Mouse (Mus musculus): ENCODE data around the gene Sod2. TPM values are rescaled to one million over a fixed set of nuclear protein-coding genes. Genes with fewer than 3 reads are reported as not detected.
A peak's percentile ranks its signal among the peaks of the same experiment; 100 is the strongest.
"Not testable (repeated sequence)": the region's sequence is repeated elsewhere in the genome, so short reads cannot be mapped to it uniquely, and the experiment has no call there.

Sod2 gene
- polyA plus RNA-seq (2015; fragmentation: Nextera tagmentation; extraction: Ambion mirVana) = 176 and 186 TPM in 2 replicates

- H3K27ac ChIP-seq (replicated peaks) = peak within 1 kb of the TSS; percentile 94
- not testable (repeated sequence) for H3K27me3 ChIP-seq (ENCODE audit: control insufficient read depth, insufficient read depth, low read length); H3K36me3 ChIP-seq (ENCODE audit: control insufficient read depth, insufficient read depth, low read length); H3K4me1 ChIP-seq (replicated peaks; ENCODE audit: control insufficient read depth, insufficient read depth); H3K9me3 ChIP-seq (ENCODE audit: control insufficient read depth, low read length); ATAC-seq (ENCODE audit: low FRiP score, low TSS enrichment); DNase-seq (ENCODE audit: low spot score)
- peak within 1 kb of the TSS; percentile 79 for H3K4me3 ChIP-seq (ENCODE audit: low read depth, low read length)
- H3K9ac ChIP-seq (ENCODE audit: low read length) = peak within 1 kb of the TSS; percentile 77
- H3K4me2 ChIP-seq (replicated peaks; ENCODE audit: low read depth) = peak within 1 kb of the TSS; percentile 72
- WGBS = 98% methylated on average over 2 of the region's 2 CpGs
Measured at GRCm38 (mm10) chr17:13006546-13006945, at the start of gene Sod2. Sod2 (plus strand) TSS chr17:13006846.

GRCm38 (mm10) chr17:12959377-12959776 lies 47.3 kb upstream of the Sod2 start:
- not testable (repeated sequence) for H3K9me3 ChIP-seq (ENCODE audit: control insufficient read depth, low read length); DNase-seq (ENCODE audit: low spot score); H3K4me1 ChIP-seq (replicated peaks; ENCODE audit: control insufficient read depth, insufficient read depth); H3K27ac ChIP-seq (replicated peaks); H3K9ac ChIP-seq (ENCODE audit: low read length); H3K36me3 ChIP-seq (ENCODE audit: control insufficient read depth, insufficient read depth, low read length); H3K27me3 ChIP-seq (ENCODE audit: control insufficient read depth, insufficient read depth, low read length); ATAC-seq (ENCODE audit: low FRiP score, low TSS enrichment); H3K4me3 ChIP-seq (ENCODE audit: low read depth, low read length); H3K4me2 ChIP-seq (replicated peaks; ENCODE audit: low read depth)
- 29% methylated on average over 1 of the region's 2 CpGs for WGBS

GRCm38 (mm10) chr17:12960331-12960873 lies 46.2 kb upstream of the Sod2 start, which contains the start of gene Acat2:
Acat2 (minus strand) TSS chr17:12960747.
- peak; percentile 94 for DNase-seq (ENCODE audit: low spot score)
- peak within 1 kb of the TSS; percentile 69 for H3K4me2 ChIP-seq (replicated peaks; ENCODE audit: low read depth)
- under 1% methylated on average over 40 of the region's 42 CpGs for WGBS
- no peaks in the 10 kb centered on the region for H3K9me3 ChIP-seq (ENCODE audit: control insufficient read depth, low read length)
- no peaks in the 10 kb centered on the region for H3K27me3 ChIP-seq (ENCODE audit: control insufficient read depth, insufficient read depth, low read length)
- ATAC-seq (ENCODE audit: low FRiP score, low TSS enrichment) = peak; percentile 98
- no peaks in the 10 kb centered on the region for H3K36me3 ChIP-seq (ENCODE audit: control insufficient read depth, insufficient read depth, low read length)
- H3K9ac ChIP-seq (ENCODE audit: low read length) = peak within 1 kb of the TSS; percentile 64
- H3K4me1 ChIP-seq (replicated peaks; ENCODE audit: control insufficient read depth, insufficient read depth) = no peaks in the 10 kb centered on the region
- peak within 1 kb of the TSS; percentile 72 for H3K4me3 ChIP-seq (ENCODE audit: low read depth, low read length)
- peak within 1 kb of the TSS; percentile 81 for H3K27ac ChIP-seq (replicated peaks)
- TF ChIP-seq EP300 (optimal IDR thresholded peaks at IDR 0.05) (no peak), CTCF (IDR thresholded peaks at IDR 0.05; ENCODE audit: low read depth) (no peak)

GRCm38 (mm10) chr17:12963476-12963875 lies 43.2 kb upstream of the Sod2 start:
- Histone ChIP-seq H3K4me1 (replicated peaks; ENCODE audit: control insufficient read depth, insufficient read depth) (no peaks in the 10 kb centered on the region), H3K27me3 (ENCODE audit: control insufficient read depth, insufficient read depth, low read length) (no peaks in the 10 kb centered on the region), H3K4me2 (replicated peaks; ENCODE audit: low read depth) (no peak overlapping the region), H3K9ac (ENCODE audit: low read length) (no peak overlapping the region), H3K27ac (replicated peaks) (no peak overlapping the region), H3K4me3 (ENCODE audit: low read depth, low read length) (no peak overlapping the region), H3K36me3 (ENCODE audit: control insufficient read depth, insufficient read depth, low read length) (peaks cover 8% of the 10 kb centered on the region; the same call in 1 of the 2 replicates), H3K9me3 (ENCODE audit: control insufficient read depth, low read length) (no peaks in the 10 kb centered on the region)
- ATAC-seq (ENCODE audit: low FRiP score, low TSS enrichment) (no peak), DNase-seq (ENCODE audit: low spot score) (no peak)
- WGBS = 59% methylated on average over 3 of the region's 3 CpGs
- no peak for TF ChIP-seq CTCF (IDR thresholded peaks at IDR 0.05; ENCODE audit: low read depth)
- no peak for TF ChIP-seq EP300 (optimal IDR thresholded peaks at IDR 0.05)

GRCm38 (mm10) chr17:12967173-12967572 lies 39.5 kb upstream of the Sod2 start:
- Histone ChIP-seq H3K4me2 (replicated peaks; ENCODE audit: low read depth) (no peak overlapping the region), H3K9ac (ENCODE audit: low read length) (no peak overlapping the region), H3K4me1 (replicated peaks; ENCODE audit: control insufficient read depth, insufficient read depth) (no peaks in the 10 kb centered on the region), H3K27me3 (ENCODE audit: control insufficient read depth, insufficient read depth, low read length) (no peaks in the 10 kb centered on the region), H3K27ac (replicated peaks) (no peak overlapping the region), H3K4me3 (ENCODE audit: low read depth, low read length) (no peak overlapping the region), H3K9me3 (ENCODE audit: control insufficient read depth, low read length) (no peaks in the 10 kb centered on the region), H3K36me3 (ENCODE audit: control insufficient read depth, insufficient read depth, low read length) (peaks cover 14% of the 10 kb centered on the region)
- 89% methylated on average over 2 of the region's 2 CpGs for WGBS
- DNase-seq (ENCODE audit: low spot score) (no peak), ATAC-seq (ENCODE audit: low FRiP score, low TSS enrichment) (no peak)
- TF ChIP-seq EP300 (optimal IDR thresholded peaks at IDR 0.05) (no peak), CTCF (IDR thresholded peaks at IDR 0.05; ENCODE audit: low read depth) (no peak)

- DNase-seq (ENCODE audit: low spot score) (no peak), ATAC-seq (ENCODE audit: low FRiP score, low TSS enrichment) (no peak)
- TF ChIP-seq EP300 (optimal IDR thresholded peaks at IDR 0.05) (no peak), CTCF (IDR thresholded peaks at IDR 0.05; ENCODE audit: low read depth) (no peak)
- Histone ChIP-seq H3K9me3 (ENCODE audit: control insufficient read depth, low read length) (no peaks in the 10 kb centered on the region), H3K36me3 (ENCODE audit: control insufficient read depth, insufficient read depth, low read length) (peaks cover 18% of the 10 kb centered on the region), H3K27ac (replicated peaks) (no peak overlapping the region), H3K4me2 (replicated peaks; ENCODE audit: low read depth) (no peak overlapping the region), H3K27me3 (ENCODE audit: control insufficient read depth, insufficient read depth, low read length) (no peaks in the 10 kb centered on the region), H3K4me3 (ENCODE audit: low read depth, low read length) (no peak overlapping the region), H3K4me1 (replicated peaks; ENCODE audit: control insufficient read depth, insufficient read depth) (no peaks in the 10 kb centered on the region), H3K9ac (ENCODE audit: low read length) (no peak overlapping the region)
- WGBS = 71% methylated on average over 2 of the region's 2 CpGs
Measured at GRCm38 (mm10) chr17:12973851-12974250, 32.8 kb upstream of the Sod2 start.
